Mouse (Mus musculus) olfactory bulb, adult 2 months (tissue): ENCODE measurements around the gene Cyp46a1.
A peak's percentile ranks its signal among the peaks of the same experiment; 100 is the strongest.

Experiments
- CTCF ChIP-seq: fragments of 200-500 bp; IDR thresholded peaks from 2 replicates; pipeline ENCODE4 v1.5.1; 2012; ENCODE audit warnings: low read depth, mild to moderate bottlenecking, low read length, moderate library complexity; ENCODE audit not compliant: insufficient read depth
- POLR2A ChIP-seq: fragments of 200-500 bp; IDR thresholded peaks from 2 replicates; pipeline ENCODE4 v1.6.1; 2012; ENCODE audit warnings: mild to moderate bottlenecking, low read depth, low read length, moderate library complexity; ENCODE audit not compliant: insufficient read depth

DNA sequence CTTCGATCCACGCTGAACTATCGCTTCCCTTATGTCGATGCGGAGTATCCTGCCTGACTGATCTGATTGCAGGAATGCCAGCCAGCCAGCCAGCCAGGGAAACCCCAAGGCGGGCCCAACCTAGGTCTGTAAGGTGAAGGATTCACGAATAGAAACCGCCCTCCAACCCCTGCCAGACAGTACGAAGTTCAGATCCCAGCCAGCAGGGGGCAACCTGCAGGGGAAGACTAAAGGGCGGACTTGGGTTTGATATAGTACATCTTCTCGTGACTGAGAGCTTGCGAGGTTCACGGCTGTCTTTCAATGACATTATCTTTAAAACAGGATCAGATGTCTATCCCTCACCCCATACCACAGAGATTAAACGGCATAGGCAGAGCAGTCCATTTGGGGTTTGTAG is 26.6 kb upstream of the Cyp46a1 start:
- TF ChIP-seq CTCF (peak; percentile 57; the same call in 1 of the 2 replicates), POLR2A (no peak)
